Mouse (Mus musculus): ENCODE measurements around the gene Apoe. TPM values are rescaled to one million over a fixed set of nuclear protein-coding genes. Genes with fewer than 3 reads are reported as not detected.

Gene Apoe
- total RNA-seq, 2 experiments from 2014 or later: 140 to 556 TPM

GRCm38 (mm10) chr7:19717346-19717745 is 18.4 kb upstream of the Apoe start:
- no peak for ATAC-seq (replicated peaks; ENCODE audit: low FRiP score, low TSS enrichment, poor library complexity, severe bottlenecking)

DNA sequence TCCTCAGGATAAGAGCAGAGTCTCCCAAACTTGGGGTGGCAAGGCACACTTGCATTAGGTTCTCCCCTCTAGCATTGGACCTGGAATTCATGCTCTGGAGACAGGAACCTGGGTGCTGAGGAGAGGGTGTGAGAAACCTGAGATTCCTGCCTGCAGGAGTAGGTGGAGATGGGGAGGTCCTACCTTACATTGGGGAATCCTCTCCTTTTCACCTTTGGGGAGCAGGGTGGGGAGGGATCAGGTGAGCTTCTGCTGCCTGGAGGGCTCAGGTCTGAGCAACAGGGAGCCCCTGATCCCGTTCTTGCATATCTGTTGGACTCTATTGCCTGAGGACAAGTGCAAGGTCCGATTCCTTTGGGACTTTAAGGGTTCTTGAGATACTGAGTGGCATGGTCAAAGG is 17.8 kb upstream of the Apoe start:
- no peak for ATAC-seq (replicated peaks; ENCODE audit: low FRiP score, low TSS enrichment, poor library complexity, severe bottlenecking)

- no peak for ATAC-seq (replicated peaks; ENCODE audit: low FRiP score, low TSS enrichment, poor library complexity, severe bottlenecking)
Observed at GRCm38 (mm10) chr7:19716055-19716682, 17.2 kb upstream of the Apoe start.

GRCm38 (mm10) chr7:19715239-19716054 is 16.5 kb upstream of the Apoe start, which contains the start of gene Tomm40:
TSS of gene Tomm40 (minus strand) at chr7:19715438.
- peak; percentile 91 for ATAC-seq (replicated peaks; ENCODE audit: low FRiP score, low TSS enrichment, poor library complexity, severe bottlenecking)

DNA sequence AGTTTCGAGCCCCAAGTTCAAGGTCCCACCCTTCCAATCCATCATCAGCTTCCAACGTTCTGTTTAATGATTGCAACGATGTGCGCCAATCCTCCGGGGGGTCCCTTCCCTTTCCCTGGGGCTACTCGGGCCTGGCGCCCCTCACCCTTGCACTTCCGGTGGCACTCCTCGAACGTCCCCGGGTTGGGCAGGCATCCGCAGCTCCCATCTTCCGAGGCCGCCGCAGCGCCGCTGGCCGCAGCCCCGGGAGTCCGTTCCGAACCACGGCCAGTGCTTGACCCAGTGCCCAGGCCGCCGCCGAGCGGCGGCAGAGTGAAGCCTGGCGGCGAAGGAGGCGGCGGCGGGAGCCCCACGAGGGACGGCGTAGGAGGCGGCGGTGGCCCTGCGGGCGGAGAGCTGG is 15.8 kb upstream of the Apoe start:
- ATAC-seq (replicated peaks; ENCODE audit: low FRiP score, low TSS enrichment, poor library complexity, severe bottlenecking): no peak

- no peak for ATAC-seq (replicated peaks; ENCODE audit: low FRiP score, low TSS enrichment, poor library complexity, severe bottlenecking)
Observed at GRCm38 (mm10) chr7:19713598-19713997, 14.6 kb upstream of the Apoe start.

DNA sequence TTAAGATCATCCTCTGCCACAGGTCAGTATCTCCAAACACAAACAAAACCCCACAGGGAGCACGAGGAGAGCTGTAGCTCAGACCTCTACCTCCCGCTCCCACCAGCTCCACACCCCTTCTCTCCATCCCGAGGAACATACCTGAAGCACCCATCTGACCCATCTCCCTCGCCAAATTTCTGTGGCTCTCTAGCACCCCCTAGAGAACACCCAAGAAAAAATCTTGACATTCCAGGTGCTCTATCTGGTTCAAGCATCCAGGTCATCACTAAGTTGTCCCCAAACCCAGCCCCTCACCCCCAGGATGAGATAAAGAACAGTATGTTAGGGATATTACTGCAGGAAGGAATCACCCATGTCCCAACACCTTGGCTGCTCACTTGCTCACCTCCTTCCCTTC is 14.2 kb upstream of the Apoe start:
- no peak for ATAC-seq (replicated peaks; ENCODE audit: low FRiP score, low TSS enrichment, poor library complexity, severe bottlenecking)

- ATAC-seq (replicated peaks; ENCODE audit: low FRiP score, low TSS enrichment, poor library complexity, severe bottlenecking): no peak
Observed at GRCm38 (mm10) chr7:19712414-19712813, 13.4 kb upstream of the Apoe start.

DNA sequence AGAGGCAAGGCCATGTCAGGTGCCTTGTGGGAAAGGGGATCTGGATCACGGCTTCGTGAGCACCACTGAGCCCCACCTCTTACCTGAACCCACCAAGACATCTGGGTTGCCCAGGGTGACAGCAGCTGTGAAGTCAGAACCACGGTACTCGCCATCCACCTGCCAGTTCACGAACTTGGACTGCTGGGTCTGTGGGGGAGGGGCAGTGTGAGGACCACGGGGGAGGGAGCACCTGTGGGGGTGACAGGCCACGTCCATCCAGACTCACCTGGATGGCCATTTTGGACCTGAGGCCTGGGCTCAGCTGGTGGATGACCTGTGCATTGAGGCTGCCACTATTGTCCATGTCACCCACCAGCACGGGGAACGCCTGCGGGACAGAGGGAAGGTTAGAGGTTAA is 11.7 kb upstream of the Apoe start:
- ATAC-seq (replicated peaks; ENCODE audit: low FRiP score, low TSS enrichment, poor library complexity, severe bottlenecking): no peak

DNA sequence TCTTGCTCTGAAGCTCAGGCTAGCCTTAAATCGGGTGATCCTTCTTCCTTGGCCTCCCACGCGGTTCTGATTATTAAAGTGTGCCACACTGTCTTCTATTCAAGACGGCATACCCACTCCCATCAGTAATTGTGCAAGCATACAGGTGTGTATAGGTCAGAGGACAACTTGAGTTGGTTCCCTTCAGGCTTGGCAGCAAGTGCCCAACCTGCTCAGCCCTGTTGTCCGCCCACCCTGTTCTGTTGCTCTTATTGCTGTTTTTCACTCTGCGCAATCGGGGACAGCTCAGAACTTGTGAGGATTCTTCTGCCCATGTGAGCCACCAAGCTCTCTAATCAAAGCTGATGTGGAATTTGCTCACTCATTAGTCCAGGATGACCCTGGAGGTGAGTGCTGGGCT is 6.3 kb upstream of the Apoe start:
- no peak for ATAC-seq (replicated peaks; ENCODE audit: low FRiP score, low TSS enrichment, poor library complexity, severe bottlenecking)

DNA sequence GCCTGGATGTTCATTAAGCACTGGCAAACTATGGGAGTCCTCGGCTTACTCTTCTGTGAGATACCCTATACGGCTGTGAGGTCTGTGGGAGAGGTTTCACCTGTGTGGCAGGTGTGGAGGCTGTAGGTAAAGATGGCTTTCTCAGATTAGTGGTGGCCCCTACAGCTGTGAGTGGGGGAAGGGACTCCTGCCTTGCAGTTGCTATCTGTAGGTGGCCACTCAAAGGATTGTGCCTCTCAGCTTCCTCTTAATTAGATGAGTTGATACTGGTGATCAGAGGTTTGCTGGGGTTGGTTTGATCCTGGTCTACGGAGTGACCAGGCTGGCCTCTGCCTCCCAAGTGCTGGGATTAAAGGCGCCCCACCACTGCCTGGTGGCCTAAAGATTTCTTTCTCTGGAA is 5.5 kb upstream of the Apoe start:
- ATAC-seq (replicated peaks; ENCODE audit: low FRiP score, low TSS enrichment, poor library complexity, severe bottlenecking): no peak

DNA sequence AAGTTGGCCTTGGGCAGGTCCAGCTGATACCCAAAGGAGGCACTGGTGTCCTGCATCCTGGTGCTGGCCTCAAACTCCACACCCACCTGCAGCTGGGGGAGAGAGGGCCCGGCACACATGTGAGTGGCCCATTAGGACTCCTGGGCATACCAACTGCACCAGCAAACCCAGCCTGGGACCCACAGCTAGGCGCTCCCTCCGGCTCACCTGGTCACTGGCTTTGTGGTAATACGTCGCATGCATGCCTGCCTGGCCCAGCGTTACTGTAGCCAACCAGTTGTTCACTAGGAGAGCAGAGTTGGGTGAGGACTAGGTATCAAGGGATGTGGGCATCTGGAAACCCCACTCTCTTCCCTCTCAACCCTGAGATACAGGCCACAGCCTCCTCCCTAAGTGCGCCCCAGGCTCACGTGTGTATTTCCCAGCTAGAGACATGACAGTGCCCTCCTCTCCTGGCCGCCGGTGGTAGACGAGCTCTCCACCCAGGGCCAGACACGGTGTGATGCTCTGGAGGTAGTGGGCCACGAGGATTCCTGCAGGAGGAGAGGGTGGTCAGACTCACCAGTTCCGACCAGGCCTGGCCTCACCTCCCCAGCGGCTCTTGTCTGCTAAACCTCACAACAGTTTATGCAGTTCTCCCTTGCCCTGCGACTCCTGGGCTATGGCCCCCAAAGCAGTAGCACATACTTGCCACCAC is 4.0 kb upstream of the Apoe start:
- ATAC-seq (replicated peaks; ENCODE audit: low FRiP score, low TSS enrichment, poor library complexity, severe bottlenecking): no peak

- peak; percentile 31; the same call in 1 of the 2 replicates for ATAC-seq (replicated peaks; ENCODE audit: low FRiP score, low TSS enrichment, poor library complexity, severe bottlenecking)
Observed at GRCm38 (mm10) chr7:19701069-19701761, 2.2 kb upstream of the Apoe start.

- no peak for ATAC-seq (replicated peaks; ENCODE audit: low FRiP score, low TSS enrichment, poor library complexity, severe bottlenecking)
Observed at GRCm38 (mm10) chr7:19700299-19701068, 1.5 kb upstream of the Apoe start.

DNA sequence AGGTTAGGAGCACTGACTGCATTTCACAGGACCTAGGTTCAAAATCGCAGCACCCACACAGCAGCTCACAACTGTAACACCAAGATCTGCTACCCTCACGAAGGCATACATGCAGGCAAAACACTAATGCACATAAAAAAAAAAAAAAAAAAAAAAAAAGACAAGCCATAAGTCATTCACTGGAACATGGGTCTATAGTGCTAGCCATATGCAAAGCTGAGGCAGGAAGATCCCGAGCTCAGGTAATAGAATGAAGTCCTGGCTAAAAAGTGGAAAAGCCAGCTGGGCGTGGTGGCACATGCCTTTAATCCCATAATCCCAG is 800 bp upstream of the Apoe start:
- ATAC-seq (replicated peaks; ENCODE audit: low FRiP score, low TSS enrichment, poor library complexity, severe bottlenecking): no peak

DNA sequence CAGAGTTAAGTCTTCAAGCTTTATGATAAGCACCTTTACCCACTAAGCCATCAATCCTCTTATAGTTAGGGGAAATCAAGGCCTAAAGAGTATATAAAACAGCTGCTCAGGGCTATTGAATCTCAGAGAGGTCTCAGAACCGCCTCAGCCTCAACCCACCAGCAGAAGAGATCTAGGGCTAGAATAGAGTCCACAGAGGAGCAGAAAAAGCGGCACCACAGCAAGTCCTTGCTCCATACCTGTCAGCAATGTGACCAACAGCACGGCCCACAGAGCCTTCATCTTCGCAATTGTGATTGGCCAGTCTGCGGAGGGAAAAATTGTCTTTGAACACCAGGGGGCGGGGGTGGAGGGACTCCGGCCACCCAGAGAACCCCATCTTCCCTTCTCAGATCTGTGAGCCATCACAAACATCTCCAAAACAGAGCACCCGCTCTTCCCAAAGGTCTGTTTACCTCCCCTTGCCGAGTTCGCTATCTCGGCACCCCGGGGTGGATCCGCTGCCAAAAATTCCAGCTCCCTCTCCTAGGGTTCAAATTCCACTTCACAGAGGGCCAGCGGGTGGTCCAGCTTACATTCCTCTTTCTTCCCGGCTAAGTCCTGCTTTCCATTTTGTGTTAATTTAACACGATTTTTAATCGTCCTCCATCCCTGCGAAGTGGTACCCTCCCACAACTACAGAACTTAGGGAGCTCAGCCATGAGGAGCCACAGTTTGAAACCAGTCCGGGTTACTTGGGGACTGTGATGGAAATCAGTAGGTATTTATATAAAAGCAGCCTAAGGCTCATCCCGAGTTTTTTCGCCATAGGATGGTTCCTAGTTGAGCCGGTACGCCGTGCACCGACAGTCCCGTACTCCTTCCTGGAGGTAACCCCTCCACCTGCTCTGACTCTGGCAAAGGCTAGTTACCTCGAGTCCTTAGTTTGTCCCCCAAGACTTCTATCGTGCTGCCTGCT is 760 bp downstream of the Apoe start:
- ATAC-seq (replicated peaks; ENCODE audit: low FRiP score, low TSS enrichment, poor library complexity, severe bottlenecking): no peak

DNA sequence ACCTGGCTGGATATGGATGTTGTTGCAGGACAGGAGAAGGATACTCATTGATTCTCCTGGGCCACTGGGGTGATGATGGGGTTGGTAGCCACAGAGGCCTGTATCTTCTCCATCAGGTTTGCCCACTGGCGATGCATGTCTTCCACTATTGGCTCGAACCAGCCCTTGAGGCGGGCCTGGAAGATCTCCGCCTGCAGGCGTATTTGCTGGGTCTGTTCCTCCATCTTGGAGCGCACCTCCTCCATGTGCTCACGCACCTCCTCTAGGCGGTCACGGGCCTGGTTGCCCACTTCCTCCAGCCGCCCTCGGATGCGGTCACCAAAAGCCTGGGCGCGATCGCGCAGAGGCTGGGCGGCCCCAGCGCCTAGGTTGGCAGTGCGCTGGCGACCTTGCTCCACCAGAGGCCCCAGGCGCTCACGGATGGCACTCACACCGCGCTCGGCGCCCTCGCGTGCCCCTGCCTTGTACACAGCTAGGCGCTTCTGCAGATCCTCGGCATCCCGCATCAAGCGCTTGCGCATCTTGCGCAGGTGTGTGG is 2.6 kb downstream of the Apoe start:
- ATAC-seq (replicated peaks; ENCODE audit: low FRiP score, low TSS enrichment, poor library complexity, severe bottlenecking): no peak

- no peak for ATAC-seq (replicated peaks; ENCODE audit: low FRiP score, low TSS enrichment, poor library complexity, severe bottlenecking)
Observed at GRCm38 (mm10) chr7:19695881-19696280, 3.1 kb downstream of the Apoe start.

Data from megakaryocyte-erythroid progenitor cell, adult 5-6 weeks (primary cell).